Mouse (Mus musculus) intestine, embryonic 15.5 days (tissue): Measurements from ENCODE around the gene Proca1. TPM values are rescaled to one million over a fixed set of nuclear protein-coding genes. Genes with fewer than 3 reads are reported as not detected.

ENCODE experiments used
- ATAC-seq: fragments of 200-750 bp; cut with Nextera tagmentation; 2 replicates; pipeline ENCODE4 v1.8.0; 2017; ENCODE audit warnings: moderate TSS enrichment, moderate library complexity
- H3K27ac ChIP-seq: fragments of 300-500 bp; sonication (generic); 2 replicates; pipeline ENCODE4 v1.5.1; 2015; ENCODE audit warnings: mild to moderate bottlenecking, inconsistent platforms
- H3K27me3 ChIP-seq: fragments of 300-500 bp; sonication (generic); replicated peaks from 2 replicates; pipeline ENCODE4 v1.6.1; 2015; ENCODE audit warnings: inconsistent platforms
- H3K36me3 ChIP-seq: fragments of 300-500 bp; sonication (generic); 2 replicates; pipeline ENCODE4 v1.6.1; 2015; ENCODE audit warnings: inconsistent platforms
- H3K4me1 ChIP-seq: fragments of 300-500 bp; sonication (generic); replicated peaks from 2 replicates; pipeline ENCODE4 v1.6.1; 2015; ENCODE audit warnings: inconsistent platforms
- H3K4me2 ChIP-seq: fragments of 300-500 bp; sonication (generic); replicated peaks from 2 replicates; pipeline ENCODE4 v1.6.1; 2015; ENCODE audit warnings: mild to moderate bottlenecking, inconsistent platforms
- H3K4me3 ChIP-seq: fragments of 300-500 bp; sonication (generic); replicated peaks from 2 replicates; pipeline ENCODE4 v1.5.1; 2015; ENCODE audit warnings: inconsistent platforms
- H3K9ac ChIP-seq: fragments of 300-500 bp; sonication (generic); 2 replicates; pipeline ENCODE4 v1.6.1; 2015; ENCODE audit warnings: inconsistent platforms
- H3K9me3 ChIP-seq: fragments of 300-500 bp; sonication (generic); 2 replicates; pipeline ENCODE4 v1.6.1; 2016; ENCODE audit warnings: inconsistent platforms
- WGBS: fragments of 180-500 bp; shearing (Covaris S2); methylation state at CpG from one replicate; pipeline ENCODE4 v1.1.7; 2015; 5-methylcytosine and 5-hydroxymethylcytosine counted together
- polyA plus RNA-seq: library from polyadenylated mRNA; unstranded; fragments of >200 nt; fragmentation: Nextera tagmentation; extraction: Ambion mirVana; gene quantifications from 2 replicates; pipeline ENCODE4 v1.2.1, GENCODE M21; 2015

Gene Proca1
- polyA plus RNA-seq, 1 experiment from 2014 or later, result 3.1 TPM

- Histone ChIP-seq H3K27me3 (no peaks in the 10 kb centered on the region), H3K36me3 (peaks cover 5% of the 10 kb centered on the region; the same call in 1 of the 2 replicates), H3K9me3 (no peaks in the 10 kb centered on the region), H3K27ac (no peak overlapping the region), H3K4me3 (no peak overlapping the region), H3K9ac (no peak overlapping the region), H3K4me1 (peaks cover 19% of the 10 kb centered on the region), H3K4me2 (0 out of 2 replicates have a peak overlapping the region, but pooled peaks have one; percentile 7)
- ATAC-seq, result no peak
- WGBS, result 68% methylated on average over 4 of the region's 4 CpGs
Observed at GRCm38 (mm10) chr11:78247727-78248140, 54.5 kb downstream of the Proca1 start.

Other genes starting within 250 kb of the Proca1 start
- 12.8 and 13.5 TPM in 2 replicates for gene Phf12, start 210.6 kb upstream of the Proca1 start, polyA plus RNA-seq
- gene Dhrs13, start 161.1 kb upstream of the Proca1 start, polyA plus RNA-seq, result 18.0 and 18.3 TPM in 2 replicates
- 44.0 and 44.2 TPM in 2 replicates for gene Flot2, start 155.5 kb upstream of the Proca1 start, polyA plus RNA-seq
- gene Eral1, start 113.0 kb upstream of the Proca1 start, polyA plus RNA-seq, result 30.8 and 31.6 TPM in 2 replicates
- 13.1 and 13.3 TPM in 2 replicates for gene Fam222b, start 98.7 kb upstream of the Proca1 start, polyA plus RNA-seq
- gene Traf4, start 27.8 kb upstream of the Proca1 start, polyA plus RNA-seq, result 74.7 and 77.2 TPM in 2 replicates
- 14.4 and 17.1 TPM in 2 replicates for gene Nek8, start 16.7 kb upstream of the Proca1 start, polyA plus RNA-seq
- gene Tlcd1, start 16.7 kb upstream of the Proca1 start, polyA plus RNA-seq, result 39.1 and 39.8 TPM in 2 replicates
- 1,310 and 1,463 TPM in 2 replicates for gene Rpl23a, start 9.8 kb upstream of the Proca1 start, polyA plus RNA-seq
- gene Rab34, start 5.0 kb upstream of the Proca1 start, polyA plus RNA-seq, result 87.9 and 91.4 TPM in 2 replicates
- gene Sdf2, start 52.4 kb downstream of the Proca1 start, polyA plus RNA-seq, result 70.2 and 79.0 TPM in 2 replicates
- gene Supt6, start 52.6 kb downstream of the Proca1 start, polyA plus RNA-seq, result 21.0 and 22.7 TPM in 2 replicates
- gene 2610507B11Rik, start 68.4 kb downstream of the Proca1 start, polyA plus RNA-seq, result 68.6 and 71.1 TPM in 2 replicates
- 0.16 and 0.33 TPM in 2 replicates for gene BC030499, start 97.4 kb downstream of the Proca1 start, polyA plus RNA-seq
- gene Spag5, start 108.1 kb downstream of the Proca1 start, polyA plus RNA-seq, result 26.8 and 28.3 TPM in 2 replicates
- gene Aldoc, start 129.6 kb downstream of the Proca1 start, polyA plus RNA-seq, result 23.1 and 29.0 TPM in 2 replicates
- gene Pigs, start 135.0 kb downstream of the Proca1 start, polyA plus RNA-seq, result 78.6 and 85.0 TPM in 2 replicates
- 33.5 and 34.6 TPM in 2 replicates for gene Unc119, start 150.1 kb downstream of the Proca1 start, polyA plus RNA-seq
- not detected in 2 replicates for gene Foxn1, start 193.2 kb downstream of the Proca1 start, polyA plus RNA-seq
- 1.3 and 2.5 TPM in 2 replicates for gene Slc13a2, start 228.8 kb downstream of the Proca1 start, polyA plus RNA-seq